Mouse (Mus musculus) lung, adult 18-20 months (tissue): ENCODE measurements around the gene Ifitm10.
"Not testable (repeated sequence)": the region's sequence is repeated elsewhere in the genome, so short reads cannot be mapped to it uniquely, and the experiment has no call there.

Source experiments
- DNase-seq, 2 experiments: peaks; one replicate each; pipeline ENCODE4 v3.0.0; 2022; ENCODE audit warnings: mixed read lengths in 2 of 2

The Ifitm10 gene

DNA sequence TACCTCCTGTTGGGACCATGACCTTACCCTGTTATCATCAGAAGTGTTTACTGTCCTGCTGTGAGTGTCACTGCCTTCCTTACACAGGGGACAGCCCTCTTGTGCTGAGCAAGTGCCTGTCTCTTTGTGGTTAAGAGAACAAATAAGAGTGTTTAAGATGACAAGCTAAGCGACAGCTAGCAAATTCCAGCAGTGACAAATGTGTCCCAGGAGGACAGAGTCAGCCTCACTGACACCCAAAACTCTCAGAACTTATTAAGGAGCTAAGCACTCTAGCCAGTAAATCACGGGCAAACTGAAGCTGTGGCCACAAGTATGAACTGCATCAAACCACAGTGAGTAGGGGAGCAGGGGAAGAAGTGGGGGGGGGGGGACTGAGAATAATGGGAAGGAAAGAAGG, 52.6 kb downstream of the Ifitm10 start:
- DNase-seq: no peak

- DNase-seq: no peak
Measured at GRCm38 (mm10) chr7:142319124-142319523, 54.4 kb downstream of the Ifitm10 start.

DNA sequence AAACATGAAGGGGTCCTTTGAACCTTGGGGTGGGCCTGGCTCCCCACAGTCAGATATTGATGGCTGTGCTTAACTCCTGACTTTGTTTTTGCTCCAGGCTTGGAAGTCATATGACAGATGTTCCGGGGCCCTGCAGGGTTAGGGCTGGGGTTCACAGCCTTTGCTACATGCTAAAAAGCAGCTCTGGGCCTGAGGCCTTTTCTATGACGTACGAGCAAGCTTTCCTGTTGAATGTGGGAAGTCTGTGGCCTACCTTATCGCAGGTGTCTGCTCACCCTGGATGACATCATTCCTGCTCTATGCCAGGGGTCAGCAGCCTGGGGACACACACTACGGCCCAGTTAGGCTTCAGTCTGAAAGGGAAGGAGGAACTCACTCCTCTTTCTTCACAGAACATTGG, 56.3 kb downstream of the Ifitm10 start:
- DNase-seq: no peak

GRCm38 (mm10) chr7:142316558-142316957, 57.0 kb downstream of the Ifitm10 start:
- no peak for DNase-seq

DNA sequence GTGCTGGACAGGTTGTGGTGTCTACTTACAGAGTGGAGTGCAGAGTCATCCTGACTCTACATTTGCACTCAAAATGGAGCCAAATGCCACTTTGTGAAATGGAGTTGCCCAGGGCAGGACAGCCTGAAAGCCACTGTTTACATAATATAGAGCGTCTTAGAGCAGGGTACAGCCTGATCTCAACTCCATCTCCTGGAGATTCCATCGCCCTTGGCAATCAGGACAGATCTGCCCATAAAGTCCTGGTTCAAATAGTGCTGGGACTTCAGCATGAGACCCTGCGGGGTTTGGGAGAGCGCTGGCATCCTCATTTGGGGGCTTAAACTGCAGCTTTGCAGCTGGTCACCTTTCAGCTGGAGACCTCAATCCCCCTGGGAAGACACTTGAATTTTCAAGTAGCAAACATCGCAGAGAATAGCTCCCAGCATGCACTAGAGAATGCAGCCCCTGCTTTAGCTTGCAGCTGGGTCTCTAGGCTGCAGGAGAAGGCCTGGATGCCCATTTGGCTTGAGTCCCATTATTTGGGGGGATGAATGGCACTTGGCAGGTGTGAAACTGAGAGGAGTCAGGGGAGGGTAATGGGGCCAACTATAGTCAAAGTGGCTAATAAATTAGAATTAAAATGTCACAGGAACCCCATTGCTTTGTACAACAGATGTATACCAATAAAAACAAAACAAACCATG, 58.8 kb downstream of the Ifitm10 start:
- DNase-seq: no peak

- DNase-seq: not testable (repeated sequence)
Measured at GRCm38 (mm10) chr7:142303929-142304328, 69.6 kb downstream of the Ifitm10 start.

DNA sequence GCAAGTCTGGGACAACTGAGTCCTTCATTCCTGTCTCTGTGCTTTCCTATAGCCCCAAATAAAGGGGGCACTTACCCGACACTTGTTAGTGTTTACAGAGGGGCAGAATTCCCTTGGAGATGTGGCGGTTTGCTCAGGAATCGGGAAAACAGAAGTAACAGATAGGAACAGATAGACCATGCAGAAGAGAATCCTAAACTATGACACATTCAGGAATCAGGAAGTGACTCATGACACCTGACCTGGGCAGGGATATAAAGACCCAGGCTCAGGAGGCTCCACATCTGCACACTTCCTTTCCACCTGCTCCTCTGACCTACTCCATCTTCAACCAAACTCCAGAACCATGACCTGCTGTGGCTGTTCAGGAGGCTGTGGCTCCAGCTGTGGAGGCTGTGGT, 70.3 kb downstream of the Ifitm10 start, which contains the start of gene Krtap5-4:
Krtap5-4 (plus strand) TSS at position 301 of the 400 bp plus-strand sequence.
- no peak for DNase-seq

GRCm38 (mm10) chr7:142297018-142297417, 76.5 kb downstream of the Ifitm10 start, which contains the start of gene Krtap5-1:
Gene Krtap5-1, minus strand, starts transcription at chr7:142297118.
- DNase-seq: not testable (repeated sequence)

GRCm38 (mm10) chr7:142296108-142296507, 77.4 kb downstream of the Ifitm10 start:
- not testable (repeated sequence) for DNase-seq

DNA sequence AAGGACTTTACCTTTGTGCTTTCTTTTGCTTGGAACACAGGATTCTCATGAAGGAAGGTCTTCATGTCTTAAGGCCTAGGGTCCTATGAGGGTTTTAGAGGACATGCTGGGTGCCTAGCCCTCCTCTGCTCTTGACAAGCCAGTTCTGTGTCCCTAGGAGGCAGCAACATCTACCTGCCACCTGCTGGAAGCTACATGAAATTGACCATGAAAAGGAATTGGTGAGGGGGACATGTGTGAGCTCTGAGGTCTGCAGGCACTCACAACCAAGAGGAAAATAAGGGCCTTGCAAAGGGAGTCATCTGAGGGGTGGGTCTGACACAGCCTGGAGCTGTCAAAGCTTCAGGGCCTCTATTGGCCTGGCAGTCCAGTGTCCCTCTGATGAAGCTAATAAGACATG, 78.1 kb downstream of the Ifitm10 start:
- DNase-seq: no peak

DNA sequence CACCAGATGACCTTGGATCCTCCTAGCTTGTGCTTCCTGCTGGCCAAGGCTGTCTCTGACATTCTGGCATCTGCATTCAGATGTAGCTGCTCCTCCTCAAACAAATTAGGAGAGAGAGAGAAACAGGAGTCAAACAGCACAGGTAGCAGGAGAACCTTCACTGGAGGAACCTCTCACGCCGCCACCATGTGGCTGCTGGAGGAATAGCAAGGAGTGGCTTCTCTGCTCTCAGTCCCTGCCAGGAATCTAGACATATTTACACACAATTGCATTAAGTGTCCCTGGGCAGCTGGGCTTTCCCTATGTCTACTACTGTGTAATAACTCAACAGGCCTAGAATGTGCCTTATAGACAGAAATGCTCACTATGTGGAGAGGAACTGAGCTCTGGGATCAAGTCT, 79.7 kb downstream of the Ifitm10 start:
- DNase-seq: peak; percentile 22 to 44

- DNase-seq: peak; percentile 67 to 70
Measured at GRCm38 (mm10) chr7:142285910-142286612, 87.5 kb downstream of the Ifitm10 start.

- DNase-seq: peak; percentile 38 to 41
Measured at GRCm38 (mm10) chr7:142285130-142285835, 88.3 kb downstream of the Ifitm10 start.

DNA sequence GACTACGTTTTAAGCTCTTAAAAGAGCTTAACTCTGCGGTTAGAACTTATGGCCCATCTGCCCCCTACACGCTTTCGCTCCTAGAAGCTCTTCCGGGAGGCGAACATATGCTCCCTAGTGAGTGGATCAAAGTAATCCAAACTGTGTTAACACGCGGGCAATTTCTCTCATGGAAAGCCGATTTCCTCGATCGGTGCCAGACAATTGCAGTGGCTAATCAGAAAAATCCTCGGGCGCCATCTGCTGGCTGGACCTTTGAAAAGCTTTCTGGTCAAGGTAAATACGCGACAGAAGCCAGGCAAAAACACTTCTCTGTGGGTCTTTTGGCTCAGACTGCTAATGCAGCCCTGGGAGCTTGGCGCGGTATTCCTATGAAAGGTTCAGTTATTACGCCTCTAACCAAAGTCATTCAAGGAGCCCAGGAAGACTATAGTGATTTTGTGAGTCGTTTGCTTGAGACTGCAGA, 88.9 kb downstream of the Ifitm10 start:
- peak; percentile 88 to 91 for DNase-seq

- DNase-seq: peak; percentile 45 to 57
Measured at GRCm38 (mm10) chr7:142284023-142284591, 89.4 kb downstream of the Ifitm10 start.

GRCm38 (mm10) chr7:142282847-142283246, 90.7 kb downstream of the Ifitm10 start:
- DNase-seq: not testable (repeated sequence)

DNA sequence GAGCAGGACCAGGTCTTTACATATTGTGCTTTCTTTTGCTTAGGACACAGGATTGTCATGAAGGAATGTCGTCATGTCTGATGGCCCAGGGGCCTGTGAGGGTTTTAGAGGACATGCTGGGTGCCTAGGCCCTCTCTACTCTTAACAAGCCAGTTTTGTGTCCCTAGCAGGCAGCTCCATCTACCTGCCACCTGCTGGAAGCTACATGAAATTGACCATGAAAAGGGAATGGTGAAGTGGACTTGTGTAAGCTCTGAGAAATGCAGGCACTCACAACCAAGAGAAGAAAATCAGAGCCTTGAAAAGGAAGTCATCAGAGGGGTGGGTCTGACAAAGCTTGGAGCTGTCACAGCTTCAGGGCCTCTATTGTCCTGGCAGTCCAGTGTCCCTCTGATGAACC, 94.3 kb downstream of the Ifitm10 start:
- DNase-seq: not testable (repeated sequence)

DNA sequence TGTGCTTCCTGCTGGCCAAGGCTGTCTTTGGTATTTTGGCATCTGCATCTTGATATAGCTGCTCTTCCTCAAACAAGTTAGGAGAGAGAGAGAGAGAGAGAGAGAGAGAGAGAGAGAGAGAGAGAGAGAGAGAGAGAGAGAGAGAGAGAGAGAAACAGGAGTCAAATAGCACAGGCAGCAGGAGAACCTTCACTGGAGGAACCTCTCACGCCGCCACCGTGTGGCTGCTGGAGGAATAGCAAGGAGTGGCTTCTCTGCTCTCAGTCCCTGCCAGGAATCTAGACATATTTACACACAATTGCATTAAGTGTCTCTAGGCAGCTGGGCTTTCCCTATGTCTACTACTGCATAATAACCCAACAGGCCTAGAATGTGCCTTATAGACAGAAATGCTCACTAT, 95.4 kb downstream of the Ifitm10 start:
- peak; percentile 60 to 63 for DNase-seq
